Comparison of ENCODE assay signal across 13 mouse cellular contexts in the genomic region with DNA sequence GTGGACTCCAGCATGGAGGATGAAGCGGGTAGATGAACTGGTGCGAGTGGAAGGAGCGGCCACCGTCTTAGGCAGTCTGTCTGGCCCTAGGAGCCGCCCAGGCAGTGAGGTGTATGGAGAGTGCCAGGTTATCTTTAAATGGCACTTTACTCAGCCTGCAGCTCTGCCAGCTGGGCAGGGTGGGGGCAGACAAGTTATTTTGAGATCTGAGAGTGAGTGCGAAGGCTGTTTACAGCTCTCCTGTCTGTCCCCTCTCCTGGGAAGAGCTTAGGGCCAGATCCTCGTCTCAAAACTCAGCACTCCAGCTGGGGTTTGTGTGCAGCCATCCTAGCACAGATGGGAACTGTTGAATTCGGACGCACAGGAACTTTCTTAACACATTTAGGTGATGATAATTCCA. TPM values are rescaled to one million over a fixed set of nuclear protein-coding genes. Genes with fewer than 3 reads are reported as not detected.
DNase-seq lines count a peak whose midpoint lies in the region; ATAC-seq and TF ChIP-seq lines count a peak whose summit lies in the region.
"Had no signal": no experiment of that assay in that cellular context is flagged by ENCODE, and none has a peak within 500 bp of the region (broad histone marks: within the 10 kb centered on the region; RNA-seq: fewer than 3 reads in every experiment).

No protein-coding gene starts in this region.

- TF ChIP-seq CTCF in cortical plate, adult 2 months (IDR thresholded peaks at IDR 0.05; ENCODE audit: extremely low read depth, insufficient read depth, low read length) = no peak
- TF ChIP-seq CTCF in heart, adult 2 months (IDR thresholded peaks at IDR 0.05) = no peak

- H3K36me3 ChIP-seq in heart, adult 2 months (ENCODE audit: control insufficient read depth, insufficient read depth, low read length) = no peaks in the 10 kb centered on the region

- WGBS in heart, adult 2 months = 39% methylated on average over 9 of the region's 9 CpGs

- no peaks in the 10 kb centered on the region for H3K79me2 ChIP-seq in heart, adult 2 months (replicated peaks; ENCODE audit: control insufficient read depth, insufficient read depth, low read length)

- intact Hi-C loops in heart, adult 2 months (cut with DNase I) = no loop called here

- no peak overlapping the region for H3K4me3 ChIP-seq in cortical plate, adult 2 months (ENCODE audit: insufficient read depth, low read length)
- H3K4me3 ChIP-seq in heart, adult 2 months = no peak overlapping the region
- H3K4me3 ChIP-seq: hindbrain, embryonic 12.5 days; liver, embryonic 13.5 days had no signal

- DNase-seq in frontal cortex, adult 2 months (ENCODE audit: extremely low spot score in 1 of 2, low spot score in 1 of 2) = peak; percentile 80 to 82
- DNase-seq in frontal cortex, postnatal 25 days (ENCODE audit: low spot score in 2 of 2) = no peak
- peak; percentile 51 to 74 for DNase-seq in heart, adult 2 months
- DNase-seq in heart, postnatal 4 days = peak; percentile 52
- DNase-seq in adipocyte (ENCODE audit: low spot score) = no peak
- no peak for DNase-seq in thymus, postnatal 14 days
- DNase-seq: adrenal gland, postnatal 36 days; kidney, adult 8-10 months; layer of hippocampus, postnatal 36 days; liver, embryonic 13.5 days had no signal

- H3K27ac ChIP-seq in cortical plate, adult 2 months (ENCODE audit: insufficient read depth, low read length) = peak overlapping the region; percentile 43
- H3K27ac ChIP-seq in heart, adult 2 months = peak overlapping the region; percentile 39
- H3K27ac ChIP-seq: hindbrain, embryonic 12.5 days; liver, embryonic 13.5 days had no signal

- TF ChIP-seq EP300 in heart, adult 2 months (IDR thresholded peaks at IDR 0.05; ENCODE audit: insufficient read depth, low read depth, low read length) = no peak

- no peak overlapping the region for H3K9ac ChIP-seq in heart, adult 2 months (ENCODE audit: low read depth, low read length)
- H3K9ac ChIP-seq: hindbrain, embryonic 12.5 days; liver, embryonic 13.5 days had no signal

- no peaks in the 10 kb centered on the region for H3K27me3 ChIP-seq in heart, adult 2 months (ENCODE audit: control insufficient read depth, insufficient read depth, low read length)
- H3K27me3 ChIP-seq: hindbrain, embryonic 12.5 days had no signal

- ATAC-seq in inflammation-experienced regulatory T-cells, adult 6 months = no peak

- peaks cover 6% of the 10 kb centered on the region for H3K4me1 ChIP-seq in cortical plate, adult 2 months (ENCODE audit: control insufficient read depth, insufficient read depth, low read length)
- H3K4me1 ChIP-seq in heart, adult 2 months (ENCODE audit: control insufficient read depth, insufficient read depth, low read length) = peaks cover 4% of the 10 kb centered on the region

- no peak for TF ChIP-seq POLR2A in cortical plate, adult 2 months (IDR thresholded peaks at IDR 0.05; ENCODE audit: extremely low read depth, insufficient read depth, low read length)
- no peak for TF ChIP-seq POLR2A in heart, adult 2 months (IDR thresholded peaks at IDR 0.05; ENCODE audit: insufficient read depth, low read depth, low read length)

RNA-seq across cellular contexts. Expression of a gene that starts 3.5 kb away (rescaled TPM):
- 174 and 198 TPM in 2 replicates for polyA plus RNA-seq in frontal cortex, adult 2 months (2012; rRNA removed)
- 219 and 220 TPM in 2 replicates for polyA plus RNA-seq in cortical plate, adult 2 months (2012; rRNA removed)
- 1 to 10 TPM; 2.2 to 2.3 TPM for total RNA-seq in heart, adult 2 months (2021)
- 6.7 and 10.4 TPM in 2 replicates for polyA plus RNA-seq in heart, adult 2 months (2012; rRNA removed)
- total RNA-seq in heart, postnatal 4 days (2021) = 10 to 100 TPM; 14.2 to 14.4 TPM
- not detected for polyA plus RNA-seq in inflammation-experienced regulatory T-cells, adult 6 months (2017; shearing (Covaris generic))

RNA-seq across cellular contexts. Expression of a gene that starts 51.7 kb away (rescaled TPM):
- 137 and 174 TPM in 2 replicates for polyA plus RNA-seq in frontal cortex, adult 2 months (2012; rRNA removed)
- polyA plus RNA-seq in cortical plate, adult 2 months (2012; rRNA removed) = 149 and 169 TPM in 2 replicates
- total RNA-seq in heart, adult 2 months (2021) = 10 to 100 TPM; 31.9 to 35.3 TPM
- 40.8 and 64.6 TPM in 2 replicates for polyA plus RNA-seq in heart, adult 2 months (2012; rRNA removed)
- 100 to 1,000 TPM in 1 of 2 experiments, 10 to 100 TPM in 1; 95.5 to 116 TPM for total RNA-seq in heart, postnatal 4 days (2021)
- 10 to 100 TPM; 40.0 to 46.3 (median 41.9) TPM for polyA plus RNA-seq in inflammation-experienced regulatory T-cells, adult 6 months (2017; shearing (Covaris generic))

RNA-seq across cellular contexts. Expression of a gene that starts 54.0 kb away (rescaled TPM):
- polyA plus RNA-seq in frontal cortex, adult 2 months (2012; rRNA removed) = 0.44 and 1.1 TPM in 2 replicates
- 0.58 and 0.87 TPM in 2 replicates for polyA plus RNA-seq in cortical plate, adult 2 months (2012; rRNA removed)
- 1 to 10 TPM; 3.7 to 4.7 TPM for total RNA-seq in heart, adult 2 months (2021)
- polyA plus RNA-seq in heart, adult 2 months (2012; rRNA removed) = 4.8 and 6.4 TPM in 2 replicates
- total RNA-seq in heart, postnatal 4 days (2021) = 1 to 10 TPM; 1.4 to 1.6 TPM
- not detected for polyA plus RNA-seq in inflammation-experienced regulatory T-cells, adult 6 months (2017; shearing (Covaris generic))

Comparison
In these comparisons a context has a peak if more than half of its experiments do, and no peak if none do; other contexts are left out.
1. DNase-seq: peak in frontal cortex, adult 2 months (2 of 2), heart, adult 2 months (2 of 2) and heart, postnatal 4 days (single experiment); none in frontal cortex, postnatal 25 days (0 of 2), adipocyte (single experiment) and thymus, postnatal 14 days (single experiment).
2. RNA of a gene that starts 3.5 kb away (polyA plus RNA-seq): 219 to 220 TPM in cortical plate, adult 2 months and 174 to 198 TPM in frontal cortex, adult 2 months; 6.7 to 10.4 TPM in heart, adult 2 months and not detected in inflammation-experienced regulatory T-cells, adult 6 months; every median in the first group is over 10 times any median in the second.